Mouse (Mus musculus): ENCODE measurements around the gene Olfr1294.

Olfr1294 gene

GRCm38 (mm10) chr2:111540191-111540590 lies at the start of gene Olfr1294:
TSS of gene Olfr1294 (minus strand) at chr2:111540291.
- no peak for DNase-seq (ENCODE audit: low read depth, low spot score)

- DNase-seq (ENCODE audit: low read depth, low spot score): no peak
These were observed 29.5 kb upstream of the Olfr1294 start, which contains the start of gene Olfr1295 for GRCm38 (mm10) chr2:111569581-111569980. TSS of gene Olfr1295 (minus strand) at chr2:111569681.

- no peak for DNase-seq (ENCODE audit: low read depth, low spot score)
These were observed 15.2 kb downstream of the Olfr1294 start, which contains the start of gene Olfr1293-ps for GRCm38 (mm10) chr2:111524903-111525302. TSS of gene Olfr1293-ps (plus strand) at chr2:111525203.

GRCm38 (mm10) chr2:111517451-111517850 lies 22.6 kb downstream of the Olfr1294 start:
- no peak for DNase-seq (ENCODE audit: low read depth, low spot score)

- no peak for DNase-seq (ENCODE audit: low read depth, low spot score)
These were observed 43.2 kb downstream of the Olfr1294 start, which contains the start of gene Olfr1291-ps1 for GRCm38 (mm10) chr2:111496880-111497279. TSS of gene Olfr1291-ps1 (plus strand) at chr2:111497180.

- DNase-seq (ENCODE audit: low read depth, low spot score): no peak
These were observed 46.4 kb downstream of the Olfr1294 start, which contains the start of gene Olfr1290 for GRCm38 (mm10) chr2:111493729-111494128. TSS of gene Olfr1290 (minus strand) at chr2:111493829.
